24 mouse cellular contexts compared by ENCODE assay signal in genomic region chr10:45194531-45194930, GRCm38 (mm10). TPM values are rescaled to one million over a fixed set of nuclear protein-coding genes. Genes with fewer than 3 reads are reported as not detected.
"Had no signal": no experiment of that assay in that cellular context is flagged by ENCODE, and none has a peak within 500 bp of the region (broad histone marks: within the 10 kb centered on the region; RNA-seq: fewer than 3 reads in every experiment).

No protein-coding gene starts in this region.

- H3K27ac ChIP-seq: limb, embryonic 13.5 days; liver, embryonic 12.5 days; liver, embryonic 15.5 days; lung, embryonic 15.5 days; midbrain, embryonic 10.5 days had no signal

- ATAC-seq: liver, embryonic 12.5 days; midbrain, embryonic 13.5 days; midbrain, embryonic 16.5 days had no signal

- DNase-seq: kidney, adult 9 months; kidney, postnatal 14 days; kidney, postnatal 4 days; left cerebral cortex, postnatal 4 days; liver; lung, adult 18-20 months; lung, postnatal 10 days; lung, postnatal 36 days; retina, postnatal 1 day; thymus, adult 18-20 months; thymus, postnatal 36 days had no signal

- H3K9me3 ChIP-seq: limb, embryonic 13.5 days; liver, embryonic 12.5 days; liver, embryonic 15.5 days; lung, embryonic 15.5 days; midbrain, embryonic 10.5 days; midbrain, embryonic 13.5 days; neural tube, embryonic 15.5 days had no signal

- H3K36me3 ChIP-seq: limb, embryonic 13.5 days; liver, embryonic 12.5 days; liver, embryonic 15.5 days; lung, embryonic 15.5 days; midbrain, embryonic 10.5 days; midbrain, embryonic 13.5 days; neural tube, embryonic 15.5 days had no signal

- H3K9ac ChIP-seq: limb, embryonic 13.5 days; liver, embryonic 12.5 days; liver, embryonic 15.5 days; lung, embryonic 15.5 days; midbrain, embryonic 13.5 days; neural tube, embryonic 15.5 days had no signal

- H3K4me3 ChIP-seq: limb, embryonic 13.5 days; liver, embryonic 12.5 days; liver, embryonic 15.5 days; lung, embryonic 15.5 days; megakaryocyte, embryonic 14.5 days; midbrain, embryonic 10.5 days; midbrain, embryonic 13.5 days; myocyte; neural tube, embryonic 15.5 days had no signal

- H3K27me3 ChIP-seq: limb, embryonic 13.5 days; liver, embryonic 12.5 days; liver, embryonic 15.5 days; lung, embryonic 15.5 days; midbrain, embryonic 13.5 days; neural tube, embryonic 15.5 days had no signal

- H3K4me1 ChIP-seq: liver, embryonic 12.5 days; liver, embryonic 15.5 days; lung, embryonic 15.5 days; megakaryocyte, embryonic 14.5 days had no signal

RNA-seq across cellular contexts. Expression of gene Popdc3, which starts 16.6 kb away (rescaled TPM):
- total RNA-seq: monocyte, adult 5-6 weeks had no signal
- polyA plus RNA-seq: small intestine, adult 2 months; testis, adult 2 months had no signal
